Mouse (Mus musculus) limb, embryonic 13.5 days (tissue): ENCODE data around the gene Gsto2. TPM values are rescaled to one million over a fixed set of nuclear protein-coding genes. Genes with fewer than 3 reads are reported as not detected.
A peak's percentile ranks its signal among the peaks of the same experiment; 100 is the strongest.

Experiments
- ATAC-seq: fragments of 200-750 bp; cut with Nextera tagmentation; 2 replicates; pipeline ENCODE4 v1.8.0; 2017; ENCODE audit warnings: low read depth, moderate number of reproducible peaks, moderate TSS enrichment; ENCODE audit not compliant: low FRiP score
- H3K27ac ChIP-seq: fragments of 300-500 bp; sonication (generic); 2 replicates; pipeline ENCODE4 v1.5.1; 2015; ENCODE audit warnings: inconsistent platforms, mild to moderate bottlenecking, moderate library complexity
- H3K27me3 ChIP-seq: fragments of 300-500 bp; sonication (generic); 2 replicates; pipeline ENCODE4 v1.6.1; 2015; ENCODE audit warnings: mild to moderate bottlenecking, inconsistent platforms
- H3K36me3 ChIP-seq: fragments of 300-500 bp; sonication (generic); 2 replicates; pipeline ENCODE4 v1.6.1; 2015; ENCODE audit warnings: inconsistent platforms, mild to moderate bottlenecking, moderate library complexity
- H3K4me1 ChIP-seq: fragments of 300-500 bp; sonication (generic); 2 replicates; pipeline ENCODE4 v1.6.1; 2015; ENCODE audit warnings: inconsistent platforms
- H3K4me2 ChIP-seq: fragments of 300-500 bp; sonication (generic); replicated peaks from 2 replicates; pipeline ENCODE4 v1.6.1; 2015; ENCODE audit warnings: inconsistent platforms, mild to moderate bottlenecking, moderate library complexity
- H3K4me3 ChIP-seq: fragments of 300-500 bp; sonication (generic); 2 replicates; pipeline ENCODE4 v1.5.1; 2015; ENCODE audit warnings: moderate library complexity, mild to moderate bottlenecking, inconsistent platforms
- H3K9ac ChIP-seq: fragments of 300-500 bp; sonication (generic); 2 replicates; pipeline ENCODE4 v1.6.1; 2015; ENCODE audit warnings: mild to moderate bottlenecking, inconsistent platforms
- H3K9me3 ChIP-seq: fragments of 300-500 bp; sonication (generic); 2 replicates; pipeline ENCODE4 v1.6.1; 2016; ENCODE audit warnings: inconsistent platforms
- WGBS: fragments of 180-500 bp; shearing (Covaris S2); methylation state at CpG from one replicate; pipeline ENCODE4 v1.1.7; 2015; 5-methylcytosine and 5-hydroxymethylcytosine counted together
- polyA plus RNA-seq: library from polyadenylated mRNA; unstranded; fragments of >200 nt; fragmentation: Nextera tagmentation; extraction: Ambion mirVana; gene quantifications from 2 replicates; pipeline ENCODE4 v1.2.1, GENCODE M21; 2015

Gsto2 gene
- polyA plus RNA-seq, 1 experiment from 2014 or later: 1.7 TPM

GRCm38 (mm10) chr19:47915251-47915650 lies 49.9 kb downstream of the Gsto2 start:
- Histone ChIP-seq H3K4me1 (peaks cover 63% of the 10 kb centered on the region), H3K27ac (no peak overlapping the region), H3K27me3 (no peaks in the 10 kb centered on the region), H3K9me3 (no peaks in the 10 kb centered on the region), H3K9ac (no peak overlapping the region), H3K4me3 (no peak overlapping the region), H3K4me2 (no peak overlapping the region), H3K36me3 (peaks cover 26% of the 10 kb centered on the region)
- 86% methylated on average over 4 of the region's 4 CpGs for WGBS
- ATAC-seq: no peak

GRCm38 (mm10) chr19:47917396-47917795 lies 52.1 kb downstream of the Gsto2 start:
- 20% methylated on average over 4 of the region's 4 CpGs for WGBS
- no peak for ATAC-seq
- H3K9ac ChIP-seq: peak overlapping the region; percentile 88
- H3K9me3 ChIP-seq: no peaks in the 10 kb centered on the region
- H3K27me3 ChIP-seq: no peaks in the 10 kb centered on the region
- H3K4me2 ChIP-seq: peak overlapping the region; percentile 86
- peak overlapping the region; percentile 92 for H3K4me3 ChIP-seq
- no peak overlapping the region for H3K27ac ChIP-seq
- peaks cover 52% of the 10 kb centered on the region for H3K4me1 ChIP-seq
- peaks cover 9% of the 10 kb centered on the region; the same call in 1 of the 2 replicates for H3K36me3 ChIP-seq

- H3K9me3 ChIP-seq: no peaks in the 10 kb centered on the region
- peak overlapping the region; percentile 92 for H3K4me3 ChIP-seq
- peaks cover 9% of the 10 kb centered on the region; the same call in 1 of the 2 replicates for H3K36me3 ChIP-seq
- H3K4me2 ChIP-seq: peak overlapping the region; percentile 86
- 11% methylated on average over 9 of the region's 9 CpGs for WGBS
- no peak for ATAC-seq
- H3K4me1 ChIP-seq: peaks cover 52% of the 10 kb centered on the region
- peak overlapping the region; percentile 90 for H3K27ac ChIP-seq
- no peaks in the 10 kb centered on the region for H3K27me3 ChIP-seq
- H3K9ac ChIP-seq: peak overlapping the region; percentile 88
Measured at GRCm38 (mm10) chr19:47918016-47918415, 52.7 kb downstream of the Gsto2 start.

- peak overlapping the region; percentile 92 for H3K4me3 ChIP-seq
- peak overlapping the region; percentile 86 for H3K4me2 ChIP-seq
- H3K9ac ChIP-seq: peak overlapping the region; percentile 88
- peak overlapping the region; percentile 90 for H3K27ac ChIP-seq
- no peaks in the 10 kb centered on the region for H3K9me3 ChIP-seq
- peaks cover 8% of the 10 kb centered on the region; the same call in 1 of the 2 replicates for H3K36me3 ChIP-seq
- under 1% methylated on average over 29 of the region's 29 CpGs for WGBS
- peak; percentile 16 for ATAC-seq
- peaks cover 48% of the 10 kb centered on the region for H3K4me1 ChIP-seq
- H3K27me3 ChIP-seq: no peaks in the 10 kb centered on the region
Measured at GRCm38 (mm10) chr19:47918455-47919101, 53.2 kb downstream of the Gsto2 start.

DNA sequence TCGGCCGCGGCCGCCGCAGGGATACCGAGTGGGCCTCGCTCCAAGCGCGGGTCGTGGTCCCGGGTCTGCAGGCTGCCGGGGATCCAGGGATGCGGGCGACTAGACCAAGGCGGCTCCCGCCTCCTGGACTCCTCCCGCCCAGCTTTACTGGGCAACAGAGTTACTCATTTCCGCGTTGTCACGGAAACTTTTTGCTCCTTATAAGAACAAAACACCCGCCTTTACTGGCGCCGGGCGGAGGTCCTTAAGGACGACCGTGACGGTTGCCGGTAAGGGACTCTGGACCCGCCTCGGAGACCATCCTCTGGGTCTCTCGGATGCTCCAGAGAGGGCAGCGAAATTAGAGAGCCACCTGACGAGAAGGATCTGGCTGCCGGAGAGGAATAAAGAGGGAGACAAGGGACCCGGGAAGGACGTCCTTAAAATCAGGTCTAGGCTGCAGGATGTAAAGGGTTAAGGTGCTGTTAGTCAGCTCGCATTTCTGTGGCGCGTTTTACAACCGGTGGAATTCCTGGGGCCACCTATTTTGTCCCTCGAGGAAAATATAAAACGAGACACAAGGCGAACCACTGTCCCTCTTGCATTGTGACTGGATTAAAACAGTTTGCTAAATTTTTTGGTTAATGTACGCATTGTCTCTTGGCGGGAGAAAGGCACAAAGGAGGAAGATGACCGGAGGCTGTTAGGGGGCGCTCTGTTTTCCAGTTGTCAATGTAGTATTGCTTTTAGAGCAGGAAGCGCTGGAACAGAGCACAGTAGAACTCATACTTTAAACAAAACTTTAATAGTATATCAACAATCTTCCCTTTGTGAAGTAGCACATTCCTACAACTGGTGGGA lies 54.0 kb downstream of the Gsto2 start, which contains the start of the genes Cfap43 and Itprip:
Gene Cfap43 (minus strand): TSS at position 162 of the 840 bp plus-strand sequence.
Gene Itprip (minus strand): TSS at position 174 of the 840 bp plus-strand sequence.
- H3K9me3 ChIP-seq: no peaks in the 10 kb centered on the region
- no peaks in the 10 kb centered on the region for H3K27me3 ChIP-seq
- H3K4me1 ChIP-seq: peaks cover 40% of the 10 kb centered on the region
- H3K27ac ChIP-seq: peak within 1 kb of the TSS; percentile 90
- peak; percentile 83 for ATAC-seq
- H3K4me2 ChIP-seq: peak within 1 kb of the TSS; percentile 86
- H3K9ac ChIP-seq: peak within 1 kb of the TSS; percentile 88
- under 1% methylated on average over 48 of the region's 48 CpGs for WGBS
- H3K4me3 ChIP-seq: peak within 1 kb of the TSS; percentile 92
- 0 out of 2 replicates have a peak, but pooled peaks cover 2% of the 10 kb centered on the region for H3K36me3 ChIP-seq

- Histone ChIP-seq H3K9ac (peak overlapping the region; percentile 88; the same call in 1 of the 2 replicates), H3K4me2 (peak overlapping the region; percentile 86), H3K27me3 (no peaks in the 10 kb centered on the region), H3K4me1 (peaks cover 36% of the 10 kb centered on the region), H3K27ac (peak overlapping the region; percentile 90), H3K4me3 (peak overlapping the region; percentile 92), H3K36me3 (no peaks in the 10 kb centered on the region), H3K9me3 (no peaks in the 10 kb centered on the region)
- WGBS: 1% methylated on average over 8 of the region's 8 CpGs
- ATAC-seq: no peak
Measured at GRCm38 (mm10) chr19:47919966-47920375, 54.6 kb downstream of the Gsto2 start.

- H3K9me3 ChIP-seq: no peaks in the 10 kb centered on the region
- no peak overlapping the region for H3K9ac ChIP-seq
- H3K27me3 ChIP-seq: no peaks in the 10 kb centered on the region
- no peak for ATAC-seq
- H3K27ac ChIP-seq: no peak overlapping the region
- H3K4me3 ChIP-seq: no peak overlapping the region
- no peak overlapping the region for H3K4me2 ChIP-seq
- 72% methylated on average over 7 of the region's 7 CpGs for WGBS
- no peaks in the 10 kb centered on the region for H3K36me3 ChIP-seq
- H3K4me1 ChIP-seq: peaks cover 12% of the 10 kb centered on the region; the same call in 1 of the 2 replicates
Measured at GRCm38 (mm10) chr19:47925819-47926218, 60.5 kb downstream of the Gsto2 start.

GRCm38 (mm10) chr19:47927032-47927431 lies 61.7 kb downstream of the Gsto2 start:
- Histone ChIP-seq H3K4me2 (no peak overlapping the region), H3K9me3 (no peaks in the 10 kb centered on the region), H3K9ac (no peak overlapping the region), H3K4me3 (no peak overlapping the region), H3K4me1 (peaks cover 16% of the 10 kb centered on the region; the same call in 1 of the 2 replicates), H3K27ac (no peak overlapping the region), H3K27me3 (no peaks in the 10 kb centered on the region), H3K36me3 (no peaks in the 10 kb centered on the region)
- ATAC-seq: no peak
- 90% methylated on average over 2 of the region's 2 CpGs for WGBS

DNA sequence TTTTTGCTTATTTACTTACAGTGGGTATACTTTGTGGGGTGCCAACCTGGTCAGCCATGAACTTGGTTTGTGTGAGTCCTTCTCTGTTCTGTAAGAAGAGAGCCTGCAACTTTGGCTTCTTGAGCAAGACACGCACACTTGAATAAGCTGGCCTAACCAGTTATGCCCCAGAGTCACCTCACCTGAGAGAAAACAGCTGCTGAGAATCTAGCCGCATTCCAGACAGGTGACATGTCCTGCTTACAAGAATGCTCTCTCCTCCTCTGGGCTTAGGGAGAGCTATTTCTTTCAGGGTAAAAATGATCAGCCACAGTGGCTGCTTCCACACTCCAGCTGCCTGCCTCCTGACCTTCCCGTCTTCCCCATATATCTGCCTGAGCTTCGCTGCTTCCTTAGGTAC lies 63.7 kb downstream of the Gsto2 start:
- WGBS: 69% methylated on average over 4 of the region's 4 CpGs
- no peak for ATAC-seq
- no peak overlapping the region for H3K27ac ChIP-seq

GRCm38 (mm10) chr19:47931982-47932638 lies 66.8 kb downstream of the Gsto2 start:
- H3K4me1 ChIP-seq: peaks cover 14% of the 10 kb centered on the region; the same call in 1 of the 2 replicates
- WGBS: 37% methylated on average over 7 of the region's 7 CpGs
- no peak overlapping the region for H3K4me2 ChIP-seq
- no peaks in the 10 kb centered on the region; the same call in 1 of the 2 replicates for H3K27me3 ChIP-seq
- peak; percentile 57; the same call in 1 of the 2 replicates for ATAC-seq
- no peak overlapping the region for H3K27ac ChIP-seq
- no peak overlapping the region for H3K4me3 ChIP-seq
- no peaks in the 10 kb centered on the region for H3K9me3 ChIP-seq
- H3K36me3 ChIP-seq: no peaks in the 10 kb centered on the region
- H3K9ac ChIP-seq: no peak overlapping the region

More for the DNA sequence above, 63.7 kb downstream of the Gsto2 start:
- Histone ChIP-seq H3K9ac (no peak overlapping the region), H3K27me3 (no peaks in the 10 kb centered on the region), H3K4me1 (peaks cover 16% of the 10 kb centered on the region; the same call in 1 of the 2 replicates), H3K4me2 (no peak overlapping the region), H3K4me3 (no peak overlapping the region), H3K36me3 (no peaks in the 10 kb centered on the region), H3K9me3 (no peaks in the 10 kb centered on the region)

DNA sequence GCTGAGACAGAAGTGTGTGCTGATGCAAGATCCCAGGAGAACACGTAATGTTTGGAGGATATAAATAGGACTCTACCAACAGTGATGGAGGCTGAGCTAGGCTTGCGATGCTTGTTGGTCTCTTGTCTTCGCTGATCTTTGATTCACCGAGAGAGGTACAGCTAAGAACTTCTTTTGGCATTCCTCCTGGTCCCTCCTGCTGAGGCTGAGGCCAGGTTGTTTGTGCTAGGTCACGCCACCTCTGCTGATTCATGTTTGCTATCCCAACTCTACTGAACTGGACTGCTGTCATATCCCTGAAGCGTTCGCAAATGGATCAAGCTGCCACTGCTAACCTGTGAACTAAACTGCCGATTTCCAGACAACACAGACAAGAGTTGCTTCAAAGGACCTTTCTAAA lies 68.8 kb downstream of the Gsto2 start:
- H3K36me3 ChIP-seq: no peaks in the 10 kb centered on the region
- no peak overlapping the region for H3K9ac ChIP-seq
- no peak overlapping the region for H3K4me2 ChIP-seq
- no peaks in the 10 kb centered on the region for H3K9me3 ChIP-seq
- H3K27me3 ChIP-seq: peaks cover 13% of the 10 kb centered on the region
- H3K4me3 ChIP-seq: no peak overlapping the region
- ATAC-seq: no peak
- H3K4me1 ChIP-seq: peaks cover 18% of the 10 kb centered on the region
- 89% methylated on average over 8 of the region's 8 CpGs for WGBS
- H3K27ac ChIP-seq: no peak overlapping the region
